Mouse (Mus musculus) neural tube, embryonic 12.5 days (tissue): ENCODE results near the gene Gm49336. TPM values are rescaled to one million over a fixed set of nuclear protein-coding genes. Genes with fewer than 3 reads are reported as not detected.
A peak's percentile ranks its signal among the peaks of the same experiment; 100 is the strongest.

ENCODE experiments used
- ATAC-seq: fragments of 200-750 bp; cut with Nextera tagmentation; 2 replicates; pipeline ENCODE4 v1.8.0; 2017; ENCODE audit warnings: low read depth, mild to moderate bottlenecking, moderate TSS enrichment, moderate library complexity; ENCODE audit not compliant: low FRiP score
- H3K27ac ChIP-seq: fragments of 300-500 bp; sonication (generic); 2 replicates; pipeline ENCODE4 v1.5.1; 2016
- H3K27me3 ChIP-seq: fragments of 300-500 bp; sonication (generic); replicated peaks from 2 replicates; pipeline ENCODE4 v1.6.1; 2016; ENCODE audit warnings: mild to moderate bottlenecking
- H3K36me3 ChIP-seq: fragments of 300-500 bp; sonication (generic); 2 replicates; pipeline ENCODE4 v1.6.1; 2016; ENCODE audit warnings: mild to moderate bottlenecking
- H3K4me1 ChIP-seq: fragments of 300-500 bp; sonication (generic); 2 replicates; pipeline ENCODE4 v1.6.1; 2016
- H3K4me2 ChIP-seq: fragments of 300-500 bp; sonication (generic); replicated peaks from 2 replicates; pipeline ENCODE4 v1.6.1; 2016; ENCODE audit warnings: mild to moderate bottlenecking
- H3K4me3 ChIP-seq: fragments of 300-500 bp; sonication (generic); 2 replicates; pipeline ENCODE4 v1.5.1; 2016
- H3K9ac ChIP-seq: fragments of 300-500 bp; sonication (generic); 2 replicates; pipeline ENCODE4 v1.6.1; 2016; ENCODE audit warnings: mild to moderate bottlenecking
- H3K9me3 ChIP-seq: fragments of 300-500 bp; sonication (generic); 2 replicates; pipeline ENCODE4 v1.6.1; 2016; ENCODE audit warnings: mild to moderate bottlenecking
- WGBS: fragments of 180-500 bp; shearing (Covaris S2); methylation state at CpG from one replicate; pipeline ENCODE4 v1.1.7; 2016; 5-methylcytosine and 5-hydroxymethylcytosine counted together
- microRNA counts: library from miRNA; unstranded; fragments of <30 nt; microRNA quantifications from one replicate; lab custom pipeline; 2017
- microRNA-seq: library from miRNA; unstranded; fragments of <30 nt; microRNA quantifications from one replicate; pipeline ENCODE4, GENCODE M21; 2017
- polyA plus RNA-seq: library from polyadenylated mRNA; unstranded; fragments of >200 nt; fragmentation: Nextera tagmentation; extraction: Ambion mirVana; gene quantifications from 2 replicates; pipeline ENCODE4 v1.2.1, GENCODE M21; 2016

Gm49336 gene
- polyA plus RNA-seq, 1 experiment from 2014 or later: 70.2 TPM

DNA sequence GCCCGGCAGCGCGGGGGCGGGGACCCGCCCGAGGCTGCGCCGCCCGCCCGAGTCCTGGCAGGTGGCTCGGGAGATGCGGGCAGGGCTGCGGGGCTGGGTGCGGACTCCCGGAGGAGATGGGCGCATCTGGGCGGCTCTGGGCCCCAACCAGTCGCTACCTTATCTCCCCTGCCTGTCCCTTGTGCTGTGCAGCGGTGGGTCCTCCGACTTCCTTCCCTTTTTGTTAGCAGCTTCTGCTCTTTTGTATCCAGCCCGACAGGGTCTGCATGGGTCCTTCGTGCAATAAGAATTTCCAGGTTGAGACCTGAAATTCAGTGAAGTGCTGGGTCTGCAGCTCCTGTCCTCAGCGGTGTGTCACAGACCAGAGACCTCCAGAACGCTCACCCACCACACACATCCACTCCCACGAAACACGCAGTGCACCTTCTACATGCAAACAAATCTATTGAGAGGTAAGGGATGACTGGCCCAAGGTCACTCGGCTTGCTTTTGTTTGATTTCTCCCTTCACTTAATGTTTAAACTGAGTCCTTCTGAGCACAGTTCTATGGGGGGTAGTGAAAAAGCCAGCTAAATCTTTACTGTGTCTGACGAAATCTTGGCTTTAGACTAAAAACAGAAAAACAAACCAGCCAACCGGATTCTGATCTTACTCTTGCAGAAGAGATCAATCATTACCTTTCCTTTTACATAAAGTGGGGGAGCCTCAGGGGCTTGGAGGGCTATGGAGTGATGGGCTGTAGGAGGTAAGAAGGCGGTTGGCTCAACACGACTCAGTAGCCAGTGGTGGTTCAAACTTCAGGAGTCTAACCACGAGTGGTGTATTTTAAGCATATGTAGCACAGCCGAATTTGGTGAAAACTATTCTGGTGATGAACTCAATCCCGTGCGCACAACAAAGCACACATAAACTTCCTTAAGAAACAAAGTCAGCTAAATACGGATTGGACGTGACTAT is 73.4 kb downstream of the Gm49336 start:
- ATAC-seq: peak; percentile 33
- peak overlapping the region; percentile 98 for H3K4me2 ChIP-seq
- WGBS: 20% methylated on average over 37 of the region's 37 CpGs
- no peaks in the 10 kb centered on the region for H3K9me3 ChIP-seq
- H3K4me1 ChIP-seq: peaks cover 8% of the 10 kb centered on the region; the same call in 1 of the 2 replicates
- peak overlapping the region; percentile 74 for H3K4me3 ChIP-seq
- H3K27me3 ChIP-seq: peaks cover 22% of the 10 kb centered on the region
- no peaks in the 10 kb centered on the region for H3K36me3 ChIP-seq
- H3K9ac ChIP-seq: peak overlapping the region; percentile 76
- peak overlapping the region; percentile 57; the same call in 1 of the 2 replicates for H3K27ac ChIP-seq

GRCm38 (mm10) chr14:60176891-60177613 is 74.3 kb downstream of the Gm49336 start:
- Histone ChIP-seq H3K4me1 (peaks cover 14% of the 10 kb centered on the region), H3K9me3 (no peaks in the 10 kb centered on the region), H3K4me2 (peak overlapping the region; percentile 98), H3K36me3 (no peaks in the 10 kb centered on the region), H3K4me3 (peak overlapping the region; percentile 74), H3K27me3 (peaks cover 22% of the 10 kb centered on the region), H3K9ac (peak overlapping the region; percentile 76), H3K27ac (peak overlapping the region; percentile 57; the same call in 1 of the 2 replicates)
- ATAC-seq: peak; percentile 85
- under 1% methylated on average over 81 of the region's 84 CpGs for WGBS

DNA sequence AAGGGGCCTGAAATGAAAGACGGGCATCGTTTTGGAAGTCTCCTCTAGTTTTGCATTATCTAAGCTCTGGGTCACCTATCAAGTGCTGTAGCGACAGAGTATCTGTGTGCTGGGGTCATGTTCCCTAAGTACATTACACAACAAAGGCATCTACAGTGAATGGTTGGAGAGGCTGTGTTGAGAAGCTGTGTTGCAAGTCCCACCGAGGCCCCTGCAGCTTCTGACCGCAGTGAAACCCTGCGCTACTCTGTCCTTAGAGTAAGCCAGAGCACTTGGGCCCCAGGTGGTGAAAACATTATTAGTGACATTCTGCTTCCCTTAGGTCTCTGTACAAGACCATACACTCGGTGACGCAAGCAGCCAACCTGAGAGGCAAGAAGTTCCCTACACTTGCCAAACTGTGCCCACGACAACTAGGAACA is 74.8 kb downstream of the Gm49336 start:
- Histone ChIP-seq H3K36me3 (no peaks in the 10 kb centered on the region), H3K4me3 (peak overlapping the region; percentile 74), H3K4me2 (peak overlapping the region; percentile 98), H3K27me3 (peaks cover 22% of the 10 kb centered on the region), H3K27ac (no peak overlapping the region), H3K9ac (peak overlapping the region; percentile 76; the same call in 1 of the 2 replicates), H3K9me3 (no peaks in the 10 kb centered on the region), H3K4me1 (peaks cover 14% of the 10 kb centered on the region)
- ATAC-seq: peak; percentile 34
- 30% methylated on average over 9 of the region's 9 CpGs for WGBS

GRCm38 (mm10) chr14:60172286-60173055 is 78.8 kb downstream of the Gm49336 start:
- ATAC-seq: no peak
- Histone ChIP-seq H3K36me3 (no peaks in the 10 kb centered on the region), H3K4me2 (no peak overlapping the region), H3K9me3 (no peaks in the 10 kb centered on the region), H3K4me1 (peaks cover 14% of the 10 kb centered on the region), H3K9ac (no peak overlapping the region), H3K27me3 (peaks cover 21% of the 10 kb centered on the region), H3K4me3 (no peak overlapping the region), H3K27ac (no peak overlapping the region)
- WGBS: 37% methylated on average over 12 of the region's 12 CpGs

DNA sequence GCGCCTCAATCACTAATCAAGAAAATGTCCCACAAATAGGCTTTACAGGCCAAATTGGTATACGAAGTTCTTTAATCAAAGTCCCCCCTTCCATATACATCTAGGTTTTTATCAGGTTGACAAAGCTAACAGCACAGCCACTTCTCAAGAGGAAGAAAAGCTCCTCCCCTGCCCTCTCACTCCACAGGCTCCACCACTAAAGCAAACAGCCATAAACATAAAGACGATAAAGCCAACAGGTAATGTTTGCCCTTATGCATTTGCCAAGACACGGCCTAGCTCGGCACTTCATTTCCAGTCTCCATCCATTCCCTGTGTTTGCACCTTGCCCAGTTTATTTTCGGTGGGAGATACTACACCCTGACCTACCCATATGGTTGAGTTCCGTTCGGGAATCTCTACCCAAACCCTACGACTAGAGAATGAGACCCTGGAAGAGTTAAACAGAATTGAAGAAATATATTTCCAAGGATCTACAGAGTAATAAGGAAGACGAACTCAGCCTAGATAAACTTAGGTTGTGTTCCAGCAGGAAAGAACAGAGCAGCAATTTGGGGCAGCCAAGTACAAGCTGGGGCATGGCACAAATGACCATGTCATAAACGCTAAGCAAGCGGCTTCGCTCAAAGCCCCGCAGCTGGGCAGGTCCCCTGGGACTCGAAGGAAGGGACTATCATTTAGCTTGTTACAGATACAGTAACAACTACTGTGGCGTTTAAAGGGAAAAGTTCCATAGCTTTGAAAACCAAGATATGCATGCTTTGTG is 80.3 kb downstream of the Gm49336 start:
- no peak overlapping the region for H3K27ac ChIP-seq
- 50% methylated on average over 16 of the region's 16 CpGs for WGBS
- peaks cover 7% of the 10 kb centered on the region for H3K4me1 ChIP-seq
- ATAC-seq: no peak
- H3K27me3 ChIP-seq: peaks cover 14% of the 10 kb centered on the region; the same call in 1 of the 2 replicates
- no peak overlapping the region for H3K9ac ChIP-seq
- H3K4me3 ChIP-seq: no peak overlapping the region
- H3K9me3 ChIP-seq: no peaks in the 10 kb centered on the region
- H3K4me2 ChIP-seq: no peak overlapping the region
- H3K36me3 ChIP-seq: no peaks in the 10 kb centered on the region

DNA sequence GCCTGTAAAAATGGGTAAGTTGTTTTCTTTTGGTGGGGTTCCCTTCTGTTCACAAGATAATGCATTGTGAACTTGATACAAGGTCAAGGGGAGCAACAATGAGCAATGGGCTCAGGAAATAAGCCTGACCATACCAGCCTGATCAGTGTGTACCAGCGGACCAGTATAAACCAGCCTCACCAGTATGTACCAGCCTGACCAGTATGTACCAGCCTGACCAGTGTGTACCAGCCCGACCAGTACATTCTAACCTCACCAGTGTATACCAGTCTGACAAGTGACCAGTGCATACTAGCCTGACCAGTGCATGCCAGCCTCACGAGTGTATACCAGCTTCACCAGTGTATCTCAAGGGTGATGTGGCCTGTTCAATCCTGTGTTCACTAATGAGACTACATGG is 87.9 kb downstream of the Gm49336 start:
- no peak overlapping the region for H3K4me2 ChIP-seq
- H3K27ac ChIP-seq: no peak overlapping the region
- no peaks in the 10 kb centered on the region for H3K9me3 ChIP-seq
- H3K4me3 ChIP-seq: no peak overlapping the region
- H3K27me3 ChIP-seq: no peaks in the 10 kb centered on the region
- no peak for ATAC-seq
- H3K4me1 ChIP-seq: no peaks in the 10 kb centered on the region
- H3K36me3 ChIP-seq: no peaks in the 10 kb centered on the region
- WGBS: 89% methylated on average over 3 of the region's 3 CpGs
- no peak overlapping the region for H3K9ac ChIP-seq

MicroRNAs within 50 kb of the gene (microRNA counts, 519-probe panel; counts per million panel counts)
- microRNA mmu-miR-719 (lab: Ali Mortazavi, UCI): 342 counts per million, percentile 67 among the panel's probes with 10 or more counts

Small RNA genes within 50 kb of the gene (microRNA-seq; reads per million reads assigned to microRNA genes)
- not detected for gene Mir719

Other genes starting within 250 kb of the Gm49336 start
- gene Atp8a2, start 54.3 kb downstream of the Gm49336 start, polyA plus RNA-seq: 23.8 and 25.0 TPM in 2 replicates
- not detected in 2 replicates for gene Nupl1, start 76 bp downstream of the Gm49336 start, polyA plus RNA-seq
- 54.3 and 59.7 TPM in 2 replicates for gene Mtmr6, start 13.7 kb upstream of the Gm49336 start, polyA plus RNA-seq
- gene Amer2, start 121.8 kb upstream of the Gm49336 start, polyA plus RNA-seq: 31.1 and 34.7 TPM in 2 replicates